8 mouse cellular contexts compared by ENCODE assay signal in the genomic region with DNA sequence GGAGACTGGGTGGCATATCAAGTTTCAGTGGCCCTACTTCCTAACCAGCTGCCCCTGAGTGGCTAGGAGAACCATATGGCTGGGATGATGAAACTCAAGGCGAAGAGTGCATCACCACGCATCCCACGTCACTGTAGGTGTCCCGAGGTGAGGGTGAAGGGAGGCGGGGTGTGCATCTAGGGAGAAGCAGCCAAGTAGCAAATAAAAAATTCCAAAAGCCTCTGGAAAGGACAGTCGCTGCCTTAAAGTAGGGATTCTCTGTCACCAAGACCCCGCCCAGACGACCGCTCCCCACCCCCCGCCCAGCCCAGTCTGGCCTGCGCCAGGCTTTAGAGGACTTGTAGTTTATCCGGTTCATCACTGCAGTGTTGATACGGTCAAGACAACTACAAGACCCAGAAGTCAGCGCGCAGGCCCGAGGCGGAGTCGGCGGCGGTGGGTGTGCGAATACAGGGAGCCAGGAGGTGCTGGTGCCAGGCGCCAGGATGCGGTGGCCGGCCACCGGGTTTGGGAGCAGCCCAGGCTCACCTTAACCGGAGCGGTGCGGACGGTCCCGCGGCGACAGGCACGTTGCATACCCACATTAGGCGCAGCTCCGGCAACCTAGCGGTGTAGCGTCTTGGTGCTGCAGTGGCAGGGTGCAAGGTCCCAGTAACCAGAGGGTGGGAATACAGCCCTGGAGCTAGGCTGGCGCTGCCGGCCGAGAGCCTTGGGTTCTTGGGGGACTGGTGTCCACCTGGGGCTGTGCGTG. TPM values are rescaled to one million over a fixed set of nuclear protein-coding genes. Genes with fewer than 3 reads are reported as not detected.
DNase-seq lines count a peak whose midpoint lies in the region; ATAC-seq lines count a peak whose summit lies in the region.

A gene (plus strand): TSS at position 452 of the 751 bp plus-strand sequence.

- peak; percentile 97 for DNase-seq in ZHBTc4 (ENCODE audit: low read depth, low spot score)
- DNase-seq in cerebellum, postnatal 4 days (ENCODE audit: low spot score in 2 of 2) = peak; percentile 84 to 93
- DNase-seq in gastrocnemius, postnatal 10 days = peak; percentile 88
- DNase-seq in induced T-regulatory cell, adult 2 months (ENCODE audit: low read depth) = peak; percentile 88
- peak; percentile 89 to 97 for DNase-seq in left cerebral cortex, adult 9 months (ENCODE audit: low spot score in 2 of 2)
- DNase-seq in right cerebral cortex, postnatal 14 days = peak; percentile 93
- DNase-seq in urinary bladder, postnatal 36 days (ENCODE audit: low spot score in 2 of 2) = peak; percentile 90 to 94

- peak; percentile 96 for ATAC-seq in megakaryocyte progenitor cell, adult 5-6 weeks (replicated peaks; ENCODE audit: poor library complexity)

RNA-seq across cellular contexts. Expression of the gene that starts here (rescaled TPM):
- total RNA-seq in gastrocnemius, postnatal 10 days (2021) = 10 to 100 TPM; 51.8 to 58.5 TPM
- total RNA-seq in megakaryocyte progenitor cell, adult 5-6 weeks (2015) = 2.5 and 3.5 TPM in 2 replicates
- total RNA-seq in megakaryocyte progenitor cell, adult 5-6 weeks (2017) = 4.6 and 5.3 TPM in 2 replicates

Comparison
In these comparisons a context has a peak if more than half of its experiments do, and no peak if none do; other contexts are left out.
1. Peak in every context shown above with its lines: DNase-seq and ATAC-seq.
2. RNA of the gene that starts here (total RNA-seq): 51.8 to 58.5 TPM in gastrocnemius, postnatal 10 days; 2.5 to 5.3 TPM in megakaryocyte progenitor cell, adult 5-6 weeks; every median in the first group is over 4 times any median in the second.